Mouse (Mus musculus) induced T-regulatory cell, adult 2 months (primary cell): ENCODE measurements around the gene Zbtb20.

Source experiments
- DNase-seq: peaks from one replicate; pipeline ENCODE4 v3.0.0-alpha.2; 2012; ENCODE audit warnings: low read depth

The Zbtb20 gene

GRCm38 (mm10) chr16:43448141-43448981 lies 572.7 kb downstream of the Zbtb20 start:
- DNase-seq = no peak

- no peak for DNase-seq
Observed at GRCm38 (mm10) chr16:43454370-43454934, 578.8 kb downstream of the Zbtb20 start.

- no peak for DNase-seq
Observed at GRCm38 (mm10) chr16:43456446-43457172, 580.9 kb downstream of the Zbtb20 start.

- DNase-seq = no peak
Observed at GRCm38 (mm10) chr16:43457814-43458213, 582.1 kb downstream of the Zbtb20 start.

GRCm38 (mm10) chr16:43458726-43459223 lies 583.1 kb downstream of the Zbtb20 start:
- no peak for DNase-seq

GRCm38 (mm10) chr16:43461745-43462378 lies 586.2 kb downstream of the Zbtb20 start:
- no peak for DNase-seq

- no peak for DNase-seq
Observed at GRCm38 (mm10) chr16:43462470-43463455, 587.1 kb downstream of the Zbtb20 start.

GRCm38 (mm10) chr16:43463684-43464475 lies 588.2 kb downstream of the Zbtb20 start:
- DNase-seq = no peak

- DNase-seq = no peak
Observed at GRCm38 (mm10) chr16:43464476-43465080, 588.9 kb downstream of the Zbtb20 start.

GRCm38 (mm10) chr16:43465368-43465839 lies 589.7 kb downstream of the Zbtb20 start:
- DNase-seq = no peak

- no peak for DNase-seq
Observed at GRCm38 (mm10) chr16:43465921-43466748, 590.5 kb downstream of the Zbtb20 start.

GRCm38 (mm10) chr16:43466749-43467065 lies 591.0 kb downstream of the Zbtb20 start:
- DNase-seq = no peak

GRCm38 (mm10) chr16:43471060-43471459 lies 595.4 kb downstream of the Zbtb20 start:
- no peak for DNase-seq

- DNase-seq = no peak
Observed at GRCm38 (mm10) chr16:43474941-43475728, 599.5 kb downstream of the Zbtb20 start.

- no peak for DNase-seq
Observed at GRCm38 (mm10) chr16:43476921-43477320, 601.2 kb downstream of the Zbtb20 start.

- no peak for DNase-seq
Observed at GRCm38 (mm10) chr16:43478352-43478751, 602.7 kb downstream of the Zbtb20 start.

- DNase-seq = no peak
Observed at GRCm38 (mm10) chr16:43480532-43480931, 604.9 kb downstream of the Zbtb20 start.

- DNase-seq = no peak
Observed at GRCm38 (mm10) chr16:43482125-43482524, 606.4 kb downstream of the Zbtb20 start.
